Mouse (Mus musculus) A20 (cell line): ENCODE results near the gene Cntn5.
A peak's percentile ranks its signal among the peaks of the same experiment; 100 is the strongest.

Experiments used
- DNase-seq: peaks from one replicate; pipeline ENCODE4 v3.0.0-alpha.2; 2011; ENCODE audit warnings: low read depth, low spot score

Cntn5 gene

DNA sequence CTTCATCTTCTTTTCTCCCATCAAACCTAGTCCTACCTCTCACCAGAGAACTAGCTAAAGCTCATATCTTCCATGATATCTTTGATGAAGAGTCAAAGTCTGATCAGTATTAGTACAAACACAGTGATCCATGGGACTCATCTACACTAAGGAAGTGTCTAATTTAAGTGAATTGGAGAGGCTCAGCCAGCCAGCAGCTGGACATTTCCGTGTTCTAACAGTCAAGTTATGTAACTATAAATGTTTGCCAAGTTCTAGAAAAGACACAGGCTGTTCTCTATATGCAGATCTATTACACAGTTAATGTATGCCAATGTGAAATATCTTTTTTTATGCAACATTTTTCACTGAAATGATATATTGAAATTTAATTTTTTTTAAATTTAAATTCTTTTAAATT, 959.7 kb downstream of the Cntn5 start:
- no peak for DNase-seq

DNA sequence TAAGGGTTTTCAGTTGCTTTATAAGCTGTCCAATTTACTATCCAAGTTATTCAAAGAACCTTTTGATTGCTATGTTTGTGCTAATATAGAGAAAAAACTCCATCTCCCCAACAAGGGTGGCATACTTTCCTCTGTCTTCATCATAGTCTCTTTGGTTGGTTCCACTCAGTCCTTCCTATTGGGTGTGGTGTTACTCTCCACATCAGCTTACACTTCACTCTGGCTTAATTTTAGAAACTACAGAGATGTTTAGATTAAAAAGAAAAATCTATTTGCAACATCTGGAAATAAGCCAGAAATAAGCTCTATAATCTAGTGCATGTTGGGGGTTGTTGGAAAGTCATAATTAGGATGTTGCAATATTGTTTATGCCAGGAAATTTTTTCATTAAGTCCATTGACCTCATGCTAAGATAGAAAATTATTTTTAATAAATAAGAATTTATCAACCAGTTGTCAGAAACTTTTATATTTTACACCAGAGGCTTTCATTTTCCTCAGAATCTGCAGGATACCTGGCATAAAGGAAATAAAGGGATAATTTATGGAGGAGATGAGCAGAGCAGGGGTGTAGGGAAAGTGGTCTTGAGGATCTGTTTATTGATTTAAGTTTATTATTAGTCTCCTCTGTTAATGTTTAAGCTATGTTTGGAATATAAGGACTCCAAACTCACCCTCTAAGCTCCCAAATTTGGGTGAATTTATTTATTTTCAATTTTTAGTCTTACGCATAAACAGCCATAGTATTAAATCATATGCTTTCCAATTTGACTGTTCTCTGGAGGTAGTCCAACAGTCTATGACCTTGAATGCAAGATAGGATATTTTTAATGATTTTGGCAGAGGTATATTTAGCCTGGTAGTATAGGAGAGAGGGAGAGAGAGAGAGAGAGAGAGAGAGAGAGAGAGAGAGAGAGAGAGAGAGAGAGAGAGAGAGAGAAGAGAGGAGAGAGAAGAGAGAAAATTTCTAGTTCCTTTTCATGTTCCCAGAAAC, 966.8 kb downstream of the Cntn5 start:
- DNase-seq: no peak

DNA sequence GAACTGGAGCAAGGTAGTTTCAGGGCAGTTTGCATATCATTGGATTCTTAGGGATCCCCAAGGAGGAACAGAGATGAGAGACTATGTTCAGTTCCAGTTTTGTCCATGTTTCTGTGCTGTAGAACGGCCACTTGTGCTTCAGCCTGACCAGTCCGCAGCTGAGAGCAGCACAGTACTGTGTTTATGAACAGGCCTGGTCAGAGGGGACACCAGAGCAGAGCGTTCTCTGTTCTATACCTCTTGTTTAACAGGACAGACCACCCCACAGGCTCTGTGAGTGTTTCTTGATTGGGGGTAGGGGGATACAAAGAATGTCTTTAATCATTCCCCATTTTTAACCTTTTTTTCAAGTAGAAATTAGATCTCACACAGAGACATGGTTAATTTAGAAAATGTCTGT, 984.0 kb downstream of the Cntn5 start:
- no peak for DNase-seq

DNA sequence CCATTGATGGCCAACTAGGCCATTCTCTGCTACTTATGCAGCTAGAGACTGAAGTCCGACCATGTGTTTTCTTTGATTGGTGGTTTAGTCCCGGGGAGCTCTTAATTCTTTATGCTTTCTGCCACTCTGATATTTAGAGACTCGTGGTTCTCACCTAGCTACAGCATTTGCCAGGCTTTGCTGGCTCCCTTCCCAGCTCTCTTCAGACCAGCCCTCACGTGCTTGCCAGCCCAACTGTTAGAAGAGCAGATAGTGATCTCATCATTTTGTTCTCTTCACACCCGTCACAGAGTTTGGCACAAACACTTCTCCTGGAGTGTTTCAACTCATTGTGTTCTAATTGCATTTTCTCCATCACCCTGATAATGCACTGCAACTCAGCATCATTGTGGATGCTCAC, 1005.5 kb downstream of the Cntn5 start:
- DNase-seq: no peak

DNA sequence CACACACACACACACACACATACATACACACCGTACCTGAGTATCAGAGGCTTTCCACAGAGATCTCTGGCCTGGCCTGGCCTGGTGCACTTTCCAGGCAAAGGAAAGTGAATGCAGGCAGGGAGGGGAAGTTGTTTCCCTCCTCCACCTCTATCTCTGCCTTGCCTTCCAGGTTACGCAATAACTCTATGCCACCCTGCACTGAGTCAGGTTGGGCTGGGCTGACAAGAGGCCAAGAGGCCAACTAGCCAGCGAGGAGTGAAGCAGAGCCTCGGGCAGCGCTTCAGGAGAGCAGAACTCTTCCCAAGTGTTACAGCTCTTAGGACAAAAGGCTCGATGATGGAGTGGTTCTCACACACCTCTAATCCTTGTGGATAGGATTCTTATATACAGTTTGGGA, 1018.4 kb downstream of the Cntn5 start:
- no peak for DNase-seq

DNA sequence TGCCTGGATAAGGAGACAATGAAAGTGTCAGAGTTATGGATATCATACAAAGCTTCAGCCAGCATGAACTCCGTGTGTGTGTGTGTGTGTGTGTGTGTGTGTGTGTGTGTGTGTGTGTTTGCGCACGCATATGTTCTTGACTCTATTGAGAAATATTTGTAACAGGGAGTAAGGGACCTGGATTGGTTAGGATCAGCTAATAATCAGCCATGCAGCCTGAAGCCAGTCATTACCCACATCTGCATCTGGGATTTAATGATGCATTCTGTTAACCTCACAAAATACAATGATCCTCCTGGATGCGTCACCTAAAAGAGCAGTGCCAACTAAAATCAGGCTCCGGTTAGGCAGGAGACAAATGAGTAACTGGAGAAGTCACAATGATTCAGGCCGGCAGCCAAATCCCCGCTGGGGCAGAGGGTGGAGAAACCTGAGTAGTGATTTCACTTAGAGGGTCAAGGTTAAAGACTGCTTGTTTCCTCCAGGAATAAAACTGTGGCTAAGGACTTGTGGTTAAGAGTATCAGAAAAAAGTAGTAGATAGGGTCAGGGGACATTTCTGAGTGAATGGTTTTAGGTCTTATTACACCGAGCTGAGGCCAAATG, 1021.7 kb downstream of the Cntn5 start:
- DNase-seq: no peak

DNA sequence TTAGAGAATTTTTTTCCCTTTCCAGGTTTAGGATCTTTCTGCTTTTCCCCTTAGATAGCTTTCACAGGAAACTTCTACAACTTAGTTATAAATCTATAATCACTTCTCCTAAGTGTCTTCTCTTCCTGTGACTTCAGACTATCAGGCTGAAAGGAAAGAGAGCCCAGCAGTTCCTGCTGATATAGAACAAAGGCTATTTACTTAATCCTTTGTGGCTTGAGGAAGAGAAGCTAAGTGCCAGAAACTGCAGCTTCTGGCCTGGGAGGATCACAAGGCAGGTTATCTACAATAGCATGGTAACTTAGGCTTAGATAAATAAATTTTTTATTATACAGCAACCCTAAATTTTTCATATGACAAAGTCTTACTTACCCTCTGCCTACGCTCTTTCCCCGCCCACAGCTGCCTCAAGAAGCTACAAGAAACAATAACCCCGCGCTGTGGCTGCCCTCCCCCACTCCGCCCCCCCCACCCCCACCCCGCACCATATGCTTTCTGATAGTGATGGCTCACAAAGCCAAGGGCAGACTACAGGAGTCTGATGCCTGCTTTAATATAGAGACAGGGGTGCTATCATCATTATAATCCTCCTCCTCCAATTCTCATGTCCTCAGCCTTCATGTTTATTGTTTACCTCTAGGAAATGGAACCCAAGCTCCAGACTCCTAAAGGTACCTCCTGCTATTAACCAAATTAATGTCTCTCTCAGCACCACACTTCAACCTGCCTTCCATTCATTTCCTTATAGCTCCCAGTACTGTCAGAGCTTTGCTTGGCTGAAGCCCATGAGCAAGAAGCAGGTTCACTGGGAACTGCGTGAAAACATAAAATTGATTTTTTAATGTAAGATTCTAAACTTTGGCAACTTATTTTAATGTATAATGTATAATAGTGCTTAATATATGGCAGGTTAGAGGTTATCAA, 1032.2 kb downstream of the Cntn5 start:
- DNase-seq: no peak

DNA sequence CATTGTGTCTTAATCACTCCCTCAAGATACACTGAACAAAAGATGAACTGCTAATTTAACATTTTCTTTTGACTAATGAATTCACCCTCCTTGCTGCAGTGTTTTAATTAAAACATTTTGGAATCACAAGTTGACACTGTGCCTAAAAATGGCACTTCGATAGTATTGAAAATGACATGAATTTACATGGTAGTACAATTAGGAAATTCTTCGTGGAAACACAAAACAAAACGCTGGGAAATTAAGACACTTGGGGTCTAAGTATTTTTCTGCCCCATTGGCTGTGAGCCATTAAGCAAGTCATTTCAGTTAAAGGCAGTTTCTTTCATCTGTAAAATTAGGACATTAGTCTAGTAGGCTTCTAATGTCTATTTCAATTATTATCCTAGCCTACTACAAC, 1043.9 kb downstream of the Cntn5 start:
- no peak for DNase-seq

DNA sequence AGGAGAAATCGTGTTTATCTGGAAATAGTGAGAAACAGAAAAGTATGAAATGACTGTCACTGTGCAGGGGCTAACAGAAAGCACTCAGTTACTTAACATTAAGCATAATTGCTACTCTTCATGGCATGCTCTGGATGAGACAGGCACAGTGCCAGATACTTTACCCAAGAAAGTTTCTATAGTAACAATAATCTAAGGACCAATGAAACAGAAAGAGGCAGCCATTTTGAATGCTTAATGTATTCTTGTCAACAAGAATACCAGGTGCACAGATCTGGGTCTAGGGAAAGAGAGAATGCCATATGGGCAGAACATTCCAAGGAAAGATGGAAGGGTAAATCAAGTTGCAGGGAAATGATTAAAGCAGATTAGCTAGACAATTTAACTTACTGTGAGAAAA, 1045.3 kb downstream of the Cntn5 start:
- no peak for DNase-seq

DNA sequence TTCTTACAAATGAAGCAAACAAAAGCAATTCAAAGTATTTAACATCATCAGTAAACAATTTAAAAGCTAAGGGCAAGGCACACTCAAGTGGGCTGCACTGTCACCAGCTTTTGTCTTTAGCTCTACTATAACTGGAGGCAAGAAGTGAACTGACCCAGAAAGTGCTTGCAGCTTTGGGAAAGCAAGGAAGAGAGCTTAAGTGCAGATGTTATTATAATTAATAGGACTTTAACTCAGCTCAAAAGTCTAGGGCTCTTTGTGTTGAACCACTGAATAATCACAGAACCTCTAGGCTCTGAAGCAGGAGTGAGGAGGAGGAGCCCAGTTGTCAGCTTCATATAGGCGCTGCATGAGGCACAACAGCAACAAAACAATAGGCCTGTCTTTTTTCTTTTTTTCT, 1049.8 kb downstream of the Cntn5 start:
- DNase-seq: no peak

DNA sequence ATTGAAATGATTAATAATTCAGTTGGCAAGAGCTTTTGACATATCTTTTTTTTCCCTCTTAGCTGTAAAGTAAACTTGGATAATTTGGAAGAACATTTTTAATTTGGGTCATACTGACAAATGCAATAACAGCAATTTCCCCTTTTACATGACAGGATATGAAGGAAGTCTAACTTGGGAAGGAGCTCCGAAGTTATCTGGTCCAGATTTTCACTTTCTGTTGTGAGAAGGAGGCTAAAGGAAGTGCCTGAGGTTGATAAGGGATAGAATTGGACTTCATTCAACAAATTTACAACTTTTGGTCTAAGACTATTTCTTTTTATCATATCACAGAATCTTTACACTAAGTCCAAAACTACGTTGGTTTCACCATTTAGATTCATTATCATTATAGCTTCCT, 1074.3 kb downstream of the Cntn5 start:
- DNase-seq: no peak

DNA sequence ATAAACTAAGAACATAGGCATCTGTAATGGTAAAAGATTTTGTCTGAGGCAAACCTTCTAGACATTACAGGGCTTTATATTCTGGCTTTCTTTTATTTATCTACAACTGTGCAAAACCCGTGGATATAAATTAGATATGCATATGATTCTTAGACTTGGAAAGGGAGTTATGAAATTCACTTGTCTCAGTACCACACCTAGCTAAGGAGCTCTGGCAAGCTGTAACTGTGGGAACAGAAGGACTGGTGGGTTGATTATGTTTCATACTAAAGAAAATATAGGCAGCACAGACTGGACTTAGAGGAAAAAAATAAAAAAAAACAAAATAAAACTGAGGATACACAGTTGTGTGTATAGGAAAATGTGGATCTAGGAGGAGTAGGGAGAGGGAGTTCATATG, 1084.6 kb downstream of the Cntn5 start:
- no peak for DNase-seq

DNA sequence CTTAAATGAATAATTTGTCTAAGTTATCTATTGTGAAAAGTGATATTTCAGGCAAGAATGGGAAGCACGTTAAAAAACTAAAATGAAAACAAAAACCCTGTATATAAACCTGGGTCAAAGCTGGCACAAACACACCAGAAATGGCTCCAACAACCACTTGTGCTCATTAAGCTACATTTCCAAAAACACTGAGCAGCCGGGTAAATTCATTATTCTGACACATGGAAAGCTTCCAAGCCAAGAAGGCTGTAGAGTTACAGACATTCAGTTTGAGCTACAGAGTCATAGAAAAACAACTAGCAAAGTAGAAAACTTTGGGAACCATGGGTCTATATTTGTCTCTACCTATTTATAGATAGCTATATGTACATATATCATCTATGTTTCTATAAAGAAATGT, 1087.1 kb downstream of the Cntn5 start:
- DNase-seq: no peak

DNA sequence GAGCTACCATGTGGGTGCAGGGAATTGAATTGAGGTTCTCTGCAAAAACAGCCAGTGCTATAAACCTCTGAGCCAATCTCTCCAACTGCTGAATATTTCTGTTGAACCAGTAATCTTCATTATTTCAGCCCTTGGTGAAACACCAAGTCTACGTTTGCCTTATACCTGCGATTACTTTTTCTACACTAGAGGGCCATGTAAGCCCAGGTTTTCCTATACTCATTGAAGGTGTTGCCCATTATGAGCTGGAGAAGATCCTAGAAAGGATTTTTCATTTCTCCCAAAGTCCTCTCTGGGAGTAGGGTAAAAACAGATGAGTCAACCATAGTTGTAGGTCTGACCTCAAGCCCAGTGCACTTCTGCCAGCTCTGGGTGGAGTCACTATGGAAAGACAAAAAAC, 1105.0 kb downstream of the Cntn5 start:
- DNase-seq: no peak

DNA sequence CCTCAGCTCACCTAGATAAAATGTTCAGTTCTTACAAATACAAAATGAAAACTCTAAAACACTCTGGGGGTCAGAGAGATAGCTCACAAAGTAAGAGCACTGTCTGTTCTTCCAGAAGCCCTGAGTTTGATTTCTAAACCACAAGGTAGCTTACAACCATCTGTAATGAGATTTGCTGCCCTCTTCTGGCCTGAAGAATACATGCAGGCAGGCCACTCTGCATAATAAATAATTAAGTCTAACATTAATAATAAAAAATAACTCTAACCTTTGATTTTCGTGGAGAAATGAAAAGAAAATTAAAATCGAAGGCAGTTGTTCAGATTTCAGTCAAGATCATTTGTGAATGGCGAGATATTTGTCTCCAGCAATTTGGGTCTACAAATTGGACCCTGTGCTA, 1120.9 kb downstream of the Cntn5 start:
- peak; percentile 3 for DNase-seq

DNA sequence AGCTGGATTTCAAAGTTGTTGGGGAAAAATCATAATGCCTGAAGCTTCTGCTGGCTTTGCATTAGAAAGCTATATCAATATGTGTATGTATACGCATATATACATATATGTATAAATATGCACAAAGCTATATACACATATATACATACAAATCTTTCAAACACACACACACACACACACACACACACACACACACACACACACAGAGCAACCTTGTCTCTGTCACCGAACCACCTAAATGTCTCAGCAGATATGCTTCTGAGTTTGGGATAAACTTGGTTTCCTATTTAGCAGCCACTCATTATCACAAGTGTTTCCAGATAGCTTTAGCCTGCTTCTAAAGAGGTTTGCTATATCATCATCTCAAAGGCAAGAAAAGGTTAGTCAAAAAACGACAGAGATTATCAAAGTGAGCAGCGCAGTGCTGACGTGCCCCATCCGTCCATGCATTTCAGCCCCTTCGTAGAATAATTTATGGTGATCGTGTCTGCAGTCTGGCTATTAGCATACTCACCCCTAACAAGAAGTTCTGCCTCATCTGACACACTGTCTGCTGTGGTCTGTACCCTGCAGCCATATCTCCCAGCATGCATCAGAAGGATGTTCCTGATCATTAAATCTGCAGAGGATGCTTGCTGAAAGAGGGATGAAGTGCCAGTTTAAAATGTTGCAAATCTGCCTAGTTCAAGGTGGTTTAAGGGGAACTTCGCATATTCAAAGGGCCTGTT, 1123.3 kb downstream of the Cntn5 start:
- no peak for DNase-seq

DNA sequence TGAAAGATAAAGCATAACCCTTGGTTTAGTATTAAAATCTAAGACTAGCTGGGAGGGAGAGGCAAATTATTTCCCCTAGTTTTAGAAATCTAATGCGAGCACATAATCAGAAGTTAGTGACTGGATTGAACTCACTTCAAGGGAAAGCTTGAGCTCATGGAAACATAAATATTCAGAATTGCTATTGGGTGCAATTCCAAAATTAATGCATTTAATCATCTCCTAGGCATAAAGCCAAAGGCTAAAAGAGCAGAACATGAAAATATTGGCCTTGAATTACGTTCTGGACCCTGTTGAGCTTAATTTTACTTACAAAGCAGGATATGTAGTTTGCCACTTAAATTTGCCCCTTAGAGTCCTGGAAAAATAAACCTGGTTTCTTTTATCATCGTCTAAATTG, 1124.9 kb downstream of the Cntn5 start:
- DNase-seq: no peak

DNA sequence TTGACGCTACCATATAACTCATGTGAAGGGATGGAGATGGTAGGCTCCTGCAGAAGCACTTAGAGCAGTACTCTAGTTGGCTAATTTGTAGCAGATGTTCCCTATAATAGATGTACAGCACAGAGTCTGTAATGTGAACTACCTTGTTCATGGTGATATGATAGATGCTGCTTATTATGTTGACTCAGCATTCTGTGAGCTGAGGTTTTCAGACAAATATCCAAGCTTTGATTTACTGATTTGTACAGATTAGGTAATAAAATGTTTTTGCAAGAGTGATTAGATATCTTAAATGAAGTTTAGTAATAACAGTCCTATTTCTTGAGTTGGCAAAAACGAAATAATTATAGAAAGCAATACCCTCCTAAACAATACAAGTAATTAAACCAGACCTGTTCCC, 1133.8 kb downstream of the Cntn5 start:
- no peak for DNase-seq

DNA sequence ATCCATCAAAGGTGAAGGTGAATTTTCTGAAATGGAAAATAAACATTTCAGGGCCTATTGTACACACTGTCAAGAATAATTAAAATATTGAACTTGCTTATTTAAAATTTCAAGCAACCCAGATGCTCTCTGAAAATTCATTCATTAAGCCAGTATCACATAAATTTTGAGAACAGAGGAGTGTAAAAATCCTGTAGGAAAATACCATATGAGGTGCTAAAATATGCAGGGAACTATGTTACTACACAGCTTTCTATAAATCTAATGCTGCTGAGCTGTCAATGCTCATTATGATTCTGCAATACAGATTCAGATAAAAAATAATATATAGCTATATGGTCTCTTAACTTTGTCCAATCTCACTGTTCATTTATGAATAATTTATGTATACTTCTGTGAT, 1134.9 kb downstream of the Cntn5 start:
- no peak for DNase-seq

DNA sequence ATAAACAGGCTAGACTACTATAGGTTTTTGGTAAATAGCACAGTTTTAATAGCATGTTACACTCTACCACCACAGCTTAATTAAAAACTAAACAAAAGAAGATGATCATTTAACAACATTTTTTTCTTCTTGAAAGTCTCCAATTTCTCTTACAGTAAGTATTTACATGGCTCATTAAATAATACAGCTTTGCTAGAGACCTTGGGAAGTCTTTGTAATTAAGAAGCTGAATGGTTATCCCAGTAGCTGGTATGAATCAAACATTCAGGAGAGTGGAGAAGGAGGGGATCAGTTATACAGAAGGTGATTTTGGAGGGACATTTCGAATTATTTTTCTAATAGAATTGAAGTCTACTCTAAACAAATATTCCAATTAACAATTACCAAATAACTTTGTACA, 1186.4 kb downstream of the Cntn5 start:
- DNase-seq: no peak

DNA sequence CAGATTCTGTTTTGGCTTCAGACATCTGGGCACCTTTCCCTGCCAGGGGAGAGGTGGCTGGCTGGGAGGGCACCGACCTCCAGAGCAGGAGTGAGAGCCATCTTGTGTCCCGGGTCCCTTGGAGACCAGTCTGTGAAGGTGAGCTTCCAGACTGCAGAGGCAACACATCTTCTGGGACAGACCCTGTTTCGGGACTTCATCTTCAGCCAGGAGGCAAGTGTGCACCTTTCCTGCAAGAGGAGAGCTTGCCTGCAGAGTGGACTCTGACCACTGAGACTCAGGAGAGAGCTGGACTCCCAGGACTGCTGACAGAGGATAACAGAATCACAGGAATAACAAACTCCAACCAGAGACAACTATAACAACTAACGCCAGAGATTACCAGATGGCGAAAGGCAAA, 1195.9 kb downstream of the Cntn5 start:
- no peak for DNase-seq

DNA sequence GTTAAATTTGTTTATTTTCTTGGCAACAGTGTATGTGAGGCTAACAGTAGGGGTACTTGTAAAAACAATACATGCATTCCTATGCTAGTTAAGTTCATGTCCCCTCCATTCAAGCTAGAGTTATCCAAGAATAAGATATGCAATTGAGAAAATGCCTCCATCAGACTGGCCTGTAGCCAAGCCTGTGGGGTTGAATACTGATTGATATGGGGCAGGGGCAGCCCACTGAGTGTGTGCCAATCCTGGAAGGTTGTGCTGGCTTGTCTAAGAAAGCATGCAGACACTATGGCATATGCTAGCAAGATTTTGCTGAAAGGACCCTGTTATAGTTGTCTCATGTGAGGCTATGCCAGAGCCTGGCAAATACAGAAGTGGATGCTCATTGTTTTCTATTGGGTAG, 1196.8 kb downstream of the Cntn5 start:
- DNase-seq: no peak
